Comparison of ENCODE assay signal across 8 mouse cellular contexts in genomic region chr12:72461894-72462530, GRCm38 (mm10). TPM values are rescaled to one million over a fixed set of nuclear protein-coding genes. Genes with fewer than 3 reads are reported as not detected.
A peak's percentile ranks its signal among the peaks of the same experiment; 100 is the strongest.
DNase-seq lines count a peak whose midpoint lies in the region; ATAC-seq and TF ChIP-seq lines count a peak whose summit lies in the region.

No protein-coding gene starts in this region.

- CTCF ChIA-PET in Patski (lab: Charles Lee): interaction anchor here (1.0 to 2.1 kb wide), 7 partner anchors 8 to 160 kb away, joined by 3 to 7 read pairs (median 3); no protein-coding TSS in a partner anchor

- no peak for TF ChIP-seq POLR2A in lung, adult 2 months (IDR thresholded peaks at IDR 0.05; ENCODE audit: borderline replicate concordance, extremely low read depth, low read depth, low read length)

- ATAC-seq in Patski: peak; percentile 62

- H3K4me3 ChIP-seq in heart, embryonic 10.5 days: no peak overlapping the region
- no peak overlapping the region for H3K4me3 ChIP-seq in lung, adult 2 months (replicated peaks; ENCODE audit: extremely low read depth, low read depth, low read length)

- peak; percentile 46 for TF ChIP-seq CTCF in Patski (IDR thresholded peaks at IDR 0.05)
- peak; percentile 47 for TF ChIP-seq CTCF in lung, adult 2 months (IDR thresholded peaks at IDR 0.05; ENCODE audit: insufficient read depth, low read length)

- no peaks in the 10 kb centered on the region for H3K9me3 ChIP-seq in heart, embryonic 10.5 days

- no peaks in the 10 kb centered on the region for H3K4me1 ChIP-seq in heart, embryonic 10.5 days
- H3K4me1 ChIP-seq in lung, adult 2 months (ENCODE audit: control insufficient read depth, insufficient read depth, low read length): no peaks in the 10 kb centered on the region

- POLR2A ChIA-PET in Patski (lab: Charles Lee): interaction anchor here (0.6 kb wide), 1 partner anchor 39 kb away, joined by 3 read pairs; no protein-coding TSS in a partner anchor

- H3K36me3 ChIP-seq in heart, embryonic 10.5 days: no peaks in the 10 kb centered on the region

- 44% methylated on average over 5 of the region's 5 CpGs for WGBS in heart, embryonic 10.5 days
- 43% methylated on average over 5 of the region's 5 CpGs for whole genome bisulfite sequencing in lung, adult 2 months

- no peak overlapping the region for H3K27ac ChIP-seq in heart, embryonic 10.5 days

- in situ Hi-C loops in Patski (cut with MboI; ENCODE audit: low pct_unique_long_range_greater_than_20kb): loop anchor here (5.0 to 10.0 kb wide), 2 partner anchors 190 to 513 kb away; no protein-coding TSS in a partner anchor

- DNase-seq in heart, adult 11 months: peak; percentile 72
- DNase-seq in heart, embryonic 10.5 days (ENCODE audit: low spot score): no peak
- DNase-seq in Patski (ENCODE audit: low read depth, low spot score): no peak
- peak; percentile 85 to 90 for DNase-seq in cerebellum, postnatal 10 days
- peak; percentile 57 for DNase-seq in heart, adult 8-10 months (ENCODE audit: low spot score)
- DNase-seq in kidney, postnatal 14 days: peak; percentile 55
- peak; percentile 35 for DNase-seq in lung, adult 2 months
- DNase-seq in retina, adult 2 months (ENCODE audit: low read depth, low spot score): peak; percentile 56

- 0 out of 2 replicates have a peak, but pooled peaks cover 6% of the 10 kb centered on the region for H3K27me3 ChIP-seq in heart, embryonic 10.5 days (ENCODE audit: insufficient read depth, poor library complexity, severe bottlenecking)
- peaks cover 19% of the 10 kb centered on the region for H3K27me3 ChIP-seq in Patski

RNA-seq across cellular contexts. Expression of gene Lrrc9, which starts 20.3 kb away (rescaled TPM):
- 1.2 and 1.4 TPM in 2 replicates for polyA plus RNA-seq in heart, embryonic 10.5 days (2016; fragmentation: Nextera tagmentation; extraction: Ambion mirVana)
- not detected for polyA plus RNA-seq in Patski (2021)
- total RNA-seq in heart, adult 8-10 months (2022): under 1 TPM; 0.14 to 0.44 (median 0.23) TPM
- 0.22 and 0.24 TPM in 2 replicates for polyA plus RNA-seq in lung, adult 2 months (2012; rRNA removed)

RNA-seq across cellular contexts. Expression of gene Rtn1, which starts 53.2 kb away (rescaled TPM):
- polyA plus RNA-seq in heart, embryonic 10.5 days (2016; fragmentation: Nextera tagmentation; extraction: Ambion mirVana): 13.8 and 15.2 TPM in 2 replicates
- 15.0 TPM for polyA plus RNA-seq in Patski (2021)
- total RNA-seq in heart, adult 8-10 months (2022): 1 to 10 TPM; 3.3 to 7.0 (median 5.0) TPM
- 7.5 and 9.2 TPM in 2 replicates for polyA plus RNA-seq in lung, adult 2 months (2012; rRNA removed)

Comparison
In these comparisons a context has a peak if more than half of its experiments do, and no peak if none do; other contexts are left out.
1. DNase-seq: peak in heart, adult 11 months (single experiment), cerebellum, postnatal 10 days (2 of 2), heart, adult 8-10 months (single experiment), kidney, postnatal 14 days (single experiment), lung, adult 2 months (single experiment) and retina, adult 2 months (single experiment); none in heart, embryonic 10.5 days (single experiment) and Patski (single experiment).